Mouse (Mus musculus) erythroblast, embryonic 14.5 days (primary cell): ENCODE results near the gene Crhbp.

Experiments used
- GATA1 ChIP-seq: IDR thresholded peaks from 2 replicates; pipeline ENCODE4 v1.6.1; 2012; ENCODE audit warnings: low read length, inconsistent platforms, mixed read lengths
- TAL1 ChIP-seq: IDR thresholded peaks from 3 replicates; pipeline ENCODE4 v1.6.1; 2012; ENCODE audit warnings: low read length, inconsistent platforms, mixed read lengths

- TF ChIP-seq GATA1 (no peak), TAL1 (no peak)
Measured at GRCm38 (mm10) chr13:95444291-95444690, 433 bp downstream of the Crhbp start.
